Mouse (Mus musculus): ENCODE data around the gene Atf6b.

Gene Atf6b

DNA sequence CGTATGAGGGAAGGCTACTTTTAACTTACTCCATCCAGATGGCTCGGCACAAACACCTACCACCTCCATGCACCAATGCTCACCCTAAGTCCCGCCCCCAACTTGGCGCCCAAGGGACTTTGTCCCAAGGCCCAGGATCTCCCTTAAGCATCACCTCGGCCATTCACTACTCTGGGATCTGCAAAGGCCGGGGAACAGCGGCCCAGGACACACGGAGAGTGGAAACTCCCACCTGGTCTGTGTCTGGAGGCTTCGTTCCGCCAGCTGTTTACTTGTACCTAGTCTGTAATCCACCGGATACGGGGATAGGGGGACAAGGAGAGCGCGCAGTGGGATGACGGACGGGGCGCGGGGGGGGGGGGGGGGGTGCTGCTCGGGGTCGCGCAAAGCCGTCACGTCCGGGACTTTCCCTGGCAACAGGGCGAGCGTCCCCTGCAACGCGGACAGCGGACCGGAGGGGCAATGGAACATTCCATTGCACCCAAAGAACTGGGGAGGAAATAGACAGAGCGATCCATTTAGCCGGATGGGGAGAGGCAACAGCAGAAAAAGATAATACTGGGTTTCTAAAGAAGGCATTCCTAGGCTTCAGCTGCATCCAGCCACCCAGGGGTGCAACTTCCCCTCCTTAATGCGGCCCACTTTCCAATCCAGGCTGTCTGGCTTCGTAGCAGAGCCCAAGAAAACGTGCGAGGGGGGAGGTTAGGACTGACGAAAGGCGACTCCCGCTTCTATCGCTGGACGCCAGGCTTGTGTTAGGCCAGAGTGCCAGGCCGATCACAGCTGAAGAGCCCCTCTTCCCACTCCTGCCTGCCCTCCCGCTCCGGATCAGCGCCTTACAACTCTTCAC lies 19.6 kb upstream of the Atf6b start:
- DNase-seq = peak; percentile 92

DNA sequence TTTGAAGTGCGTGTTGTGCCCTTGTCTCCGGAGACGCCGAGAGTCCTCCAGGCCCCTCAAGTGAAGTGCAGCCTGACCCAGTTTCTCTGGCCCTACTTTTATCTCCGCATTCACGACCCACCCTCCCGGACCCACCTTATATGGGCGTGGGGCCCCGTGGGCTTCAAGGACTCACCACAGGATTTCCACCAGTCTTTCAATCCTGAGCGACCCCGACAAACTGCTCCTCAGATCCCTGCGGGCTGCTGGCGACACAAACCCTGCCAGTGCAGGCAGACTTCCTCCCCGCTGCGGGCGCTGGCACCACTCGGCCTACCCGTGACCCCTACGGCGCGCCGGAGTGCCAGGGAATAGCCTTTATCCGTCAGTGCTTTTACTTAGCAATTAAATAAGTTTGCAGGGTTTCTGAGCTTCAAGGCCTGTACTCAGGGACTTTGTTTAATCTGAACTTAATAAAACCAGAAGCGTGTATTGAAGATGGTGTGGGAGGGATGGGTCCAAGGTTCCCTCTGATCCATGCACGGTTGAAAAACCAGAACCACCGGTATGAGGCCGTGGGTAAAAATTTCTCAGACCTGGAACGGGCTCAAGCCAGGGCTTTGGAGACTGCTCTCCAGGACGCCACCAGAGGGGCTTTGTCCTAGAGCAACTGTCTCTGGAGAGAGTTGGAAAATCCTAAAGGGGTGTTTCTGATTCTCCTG lies 18.9 kb upstream of the Atf6b start, which contains the start of gene Ppt2:
Gene Ppt2 (minus strand): TSS at position 568 of the 701 bp plus-strand sequence.
- peak; percentile 86 for DNase-seq

DNA sequence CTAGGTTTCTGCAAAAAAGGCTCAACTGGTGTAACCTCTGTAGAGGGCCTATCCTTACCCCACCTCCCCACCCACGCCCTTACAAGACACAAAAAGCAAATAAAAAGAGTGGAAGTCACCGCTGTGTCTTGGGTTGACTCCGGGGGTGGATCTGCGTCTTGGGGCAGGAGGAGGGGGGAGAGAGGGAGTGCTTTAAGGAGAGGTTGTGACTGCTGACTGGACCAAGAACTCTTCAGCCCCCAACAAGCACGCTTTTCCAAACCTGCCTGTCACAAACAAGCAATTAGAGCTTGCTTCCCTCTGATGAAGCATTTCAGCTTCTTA lies 18.3 kb upstream of the Atf6b start:
- DNase-seq = peak; percentile 63

DNA sequence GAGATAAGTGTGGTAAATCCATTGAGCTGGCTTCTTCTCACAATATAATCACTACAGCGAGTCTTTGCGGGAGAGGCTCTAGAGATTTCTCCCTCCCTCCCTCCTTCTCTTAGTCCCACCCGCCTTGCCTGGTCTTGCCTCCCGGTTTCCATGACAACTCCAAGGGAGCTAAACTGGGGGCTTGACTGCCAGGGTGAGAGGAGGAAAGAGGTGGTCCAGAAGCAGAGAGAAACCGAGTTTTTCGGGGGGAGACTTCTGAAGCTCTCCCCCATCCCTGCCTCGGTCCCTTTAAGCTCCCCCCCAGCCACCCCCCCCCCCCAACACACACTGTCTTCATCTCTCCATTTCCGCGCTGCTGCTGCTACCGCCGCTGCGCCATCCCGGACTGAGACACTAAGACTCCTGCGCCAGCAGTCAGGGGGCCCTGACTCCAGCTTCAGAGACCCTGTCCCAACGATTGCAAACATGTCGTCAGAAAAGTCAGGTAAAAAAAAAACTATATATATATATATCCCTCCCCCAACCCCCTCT lies 17.7 kb upstream of the Atf6b start, which contains the start of gene Prrt1:
Gene Prrt1 (plus strand): TSS at position 313 of the 531 bp plus-strand sequence.
- peak; percentile 77 for DNase-seq

DNA sequence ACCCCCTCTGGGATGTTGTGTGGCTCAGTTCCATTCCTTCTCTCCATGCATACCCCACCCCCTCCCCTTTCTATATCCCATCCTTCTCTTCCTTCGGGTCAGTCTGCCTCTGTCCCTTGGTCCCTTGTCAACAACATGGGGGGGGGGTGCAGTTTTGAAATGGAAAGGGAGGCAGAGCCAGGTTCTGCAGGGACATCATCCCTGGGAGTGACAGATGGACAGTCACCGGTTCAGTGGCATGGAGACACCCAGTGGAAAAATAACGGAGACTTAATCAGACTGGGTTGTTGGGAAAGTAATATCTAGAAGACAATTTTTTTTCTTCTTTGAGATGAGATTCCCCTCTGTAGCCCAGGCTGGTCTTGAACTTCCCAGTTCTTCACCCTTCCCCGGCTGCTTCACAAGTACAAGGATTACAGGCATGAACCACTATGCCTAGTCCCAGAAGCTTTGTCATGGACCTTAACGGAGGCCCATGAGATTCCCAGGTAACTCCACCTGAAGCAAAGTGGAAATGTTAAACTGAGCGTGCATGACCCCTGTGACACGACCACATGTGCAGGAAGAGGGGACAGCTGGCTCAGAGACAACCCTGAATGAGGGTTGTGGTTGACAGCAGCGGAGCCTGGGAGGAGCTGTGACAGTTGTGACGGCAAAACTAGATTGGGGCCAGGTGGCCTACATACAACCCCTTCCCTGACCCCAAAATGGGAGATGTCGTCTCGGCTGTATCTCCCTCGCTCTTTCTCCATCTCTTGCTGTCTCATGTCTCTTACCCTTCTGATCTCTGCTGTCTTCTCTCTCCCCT lies 16.9 kb upstream of the Atf6b start:
- peak; percentile 72 for DNase-seq

DNA sequence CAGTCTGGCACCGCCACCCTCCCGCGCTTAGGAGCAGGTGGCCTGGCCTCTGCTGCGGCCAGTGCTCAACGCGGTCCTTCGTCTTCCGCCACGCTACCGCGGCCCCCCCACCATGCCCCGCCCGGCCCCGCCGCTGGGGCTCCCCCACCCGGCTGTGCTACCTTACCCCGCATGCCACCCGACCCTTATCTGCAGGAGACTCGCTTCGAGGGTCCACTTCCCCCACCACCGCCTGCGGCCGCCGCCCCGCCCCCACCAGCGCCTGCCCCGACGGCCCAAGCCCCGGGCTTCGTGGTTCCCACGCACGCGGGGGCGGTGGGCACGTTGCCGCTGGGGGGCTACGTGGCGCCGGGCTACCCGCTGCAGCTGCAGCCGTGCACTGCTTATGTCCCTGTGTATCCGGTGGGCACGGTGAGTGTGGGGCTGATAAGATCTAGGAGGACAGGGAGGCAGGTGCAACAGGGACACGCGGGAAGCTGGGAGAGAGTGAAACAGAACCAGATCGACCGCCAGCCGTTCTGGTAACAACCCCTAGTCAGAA lies 16.1 kb upstream of the Atf6b start:
- peak; percentile 74 for DNase-seq

DNA sequence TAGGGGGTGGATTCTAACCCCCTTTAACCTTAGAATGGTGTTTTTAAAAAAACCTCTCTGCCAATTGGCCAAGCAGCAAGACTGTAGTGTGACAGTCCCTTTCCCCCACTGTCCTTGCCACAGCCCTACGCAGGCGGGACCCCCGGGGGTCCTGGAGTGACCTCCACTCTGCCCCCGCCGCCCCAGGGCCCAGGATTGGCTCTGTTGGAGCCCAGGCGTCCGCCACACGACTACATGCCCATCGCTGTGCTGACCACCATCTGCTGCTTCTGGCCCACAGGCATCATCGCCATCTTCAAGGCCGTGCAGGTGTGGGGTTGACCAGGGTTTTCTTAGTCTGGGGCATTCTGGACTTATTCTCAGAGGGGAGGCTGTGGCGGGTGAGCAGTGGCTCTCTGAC lies 15.3 kb upstream of the Atf6b start:
- DNase-seq = peak; percentile 80

DNA sequence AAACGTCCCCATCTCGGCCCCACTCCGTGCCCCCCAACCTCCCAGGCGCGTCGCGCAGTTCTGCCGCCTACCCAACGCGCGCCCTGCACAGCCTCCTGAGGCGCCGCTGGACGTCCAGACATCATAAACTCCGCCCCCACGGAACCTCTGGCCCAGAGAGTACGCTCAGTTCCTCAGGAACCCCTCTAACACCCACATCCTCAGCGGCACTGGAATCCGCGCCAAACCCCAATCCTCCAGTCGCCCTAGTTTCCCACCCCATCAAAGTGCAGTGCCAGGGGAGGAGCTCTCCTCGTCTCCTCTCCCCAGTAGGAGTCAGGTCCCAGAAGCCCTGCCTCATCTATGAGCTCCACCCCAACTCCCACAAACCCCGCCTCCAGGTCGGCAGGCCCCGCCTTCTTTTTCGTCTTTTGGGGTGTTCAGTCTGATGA lies 14.7 kb upstream of the Atf6b start:
- peak; percentile 92 for DNase-seq

DNA sequence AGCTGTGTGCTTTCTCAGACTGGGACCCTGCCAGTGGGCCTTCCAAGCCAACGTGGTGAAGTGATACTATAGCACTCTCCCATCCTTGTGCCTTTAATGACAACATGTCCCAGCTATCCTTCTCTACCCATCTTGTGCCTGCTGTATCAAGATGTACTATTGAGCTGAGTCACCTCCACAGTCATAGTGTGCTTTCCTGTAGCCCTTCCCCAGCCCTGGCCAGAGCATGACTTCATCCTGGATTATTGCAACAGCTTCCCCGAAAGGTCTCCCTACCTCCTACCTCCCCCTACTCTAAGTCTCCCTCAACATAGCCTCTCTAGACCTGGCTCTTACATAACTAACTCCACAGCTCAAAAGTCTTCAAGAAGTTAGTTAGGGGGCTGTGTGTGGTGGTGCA lies 11.3 kb upstream of the Atf6b start:
- peak; percentile 27 for DNase-seq

DNA sequence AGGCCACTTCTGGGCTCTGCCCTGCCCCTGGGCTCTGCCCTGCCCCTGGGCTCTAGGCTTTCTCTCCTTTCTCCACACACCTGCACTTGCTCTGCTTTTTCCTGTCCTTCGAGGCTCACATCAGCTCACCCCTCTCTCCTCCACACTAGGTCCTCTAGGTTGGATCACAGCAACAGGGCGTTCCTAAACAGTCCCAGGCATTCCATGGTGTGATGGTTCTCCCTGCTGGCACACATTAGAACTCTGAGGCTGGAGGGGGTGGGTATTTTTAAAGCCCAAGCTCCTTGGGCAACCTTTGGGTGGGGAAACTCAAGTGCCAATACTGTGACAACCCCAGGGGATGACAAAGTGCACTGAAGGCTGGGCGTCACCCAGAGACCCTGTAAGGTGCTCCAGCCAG lies 9.5 kb upstream of the Atf6b start:
- DNase-seq = peak; percentile 43

DNA sequence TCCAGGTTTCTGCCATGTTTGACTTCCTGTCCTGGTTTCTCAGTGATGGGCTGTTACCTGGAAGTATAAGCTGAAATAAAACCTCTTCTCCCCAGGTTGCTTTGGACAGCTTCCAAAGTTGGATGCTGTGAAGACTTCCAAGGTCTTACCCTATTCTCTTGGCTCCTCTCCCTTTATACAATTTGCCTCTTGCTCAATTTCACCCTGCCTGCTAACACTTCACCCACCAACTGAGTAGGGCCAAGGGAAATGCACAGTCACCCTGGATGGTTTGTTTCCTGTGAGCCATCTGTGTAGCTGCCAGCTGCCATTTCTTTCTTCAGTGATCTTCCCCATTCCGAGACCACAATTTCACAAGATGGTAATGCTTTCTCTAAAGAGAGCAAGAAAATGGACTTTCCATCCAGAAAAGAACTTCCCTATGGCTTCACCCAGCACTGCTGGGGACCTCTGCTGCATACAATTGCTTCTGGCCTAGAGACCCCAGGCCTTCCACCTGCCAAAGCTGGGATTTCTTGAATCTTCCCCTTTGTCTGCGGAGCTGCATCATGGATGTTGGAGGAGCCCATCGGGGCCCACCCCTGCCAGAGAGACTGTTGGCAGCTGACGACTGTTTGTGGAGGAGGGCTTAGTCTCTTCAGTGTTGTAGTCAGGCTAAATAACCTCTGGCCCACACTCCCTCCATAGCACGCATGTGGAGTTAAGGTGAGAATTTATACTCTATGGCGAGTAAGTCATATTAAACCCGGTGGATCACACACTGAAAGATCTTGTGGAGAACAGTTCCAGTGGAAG lies 7.3 kb upstream of the Atf6b start:
- peak; percentile 60 for DNase-seq

DNA sequence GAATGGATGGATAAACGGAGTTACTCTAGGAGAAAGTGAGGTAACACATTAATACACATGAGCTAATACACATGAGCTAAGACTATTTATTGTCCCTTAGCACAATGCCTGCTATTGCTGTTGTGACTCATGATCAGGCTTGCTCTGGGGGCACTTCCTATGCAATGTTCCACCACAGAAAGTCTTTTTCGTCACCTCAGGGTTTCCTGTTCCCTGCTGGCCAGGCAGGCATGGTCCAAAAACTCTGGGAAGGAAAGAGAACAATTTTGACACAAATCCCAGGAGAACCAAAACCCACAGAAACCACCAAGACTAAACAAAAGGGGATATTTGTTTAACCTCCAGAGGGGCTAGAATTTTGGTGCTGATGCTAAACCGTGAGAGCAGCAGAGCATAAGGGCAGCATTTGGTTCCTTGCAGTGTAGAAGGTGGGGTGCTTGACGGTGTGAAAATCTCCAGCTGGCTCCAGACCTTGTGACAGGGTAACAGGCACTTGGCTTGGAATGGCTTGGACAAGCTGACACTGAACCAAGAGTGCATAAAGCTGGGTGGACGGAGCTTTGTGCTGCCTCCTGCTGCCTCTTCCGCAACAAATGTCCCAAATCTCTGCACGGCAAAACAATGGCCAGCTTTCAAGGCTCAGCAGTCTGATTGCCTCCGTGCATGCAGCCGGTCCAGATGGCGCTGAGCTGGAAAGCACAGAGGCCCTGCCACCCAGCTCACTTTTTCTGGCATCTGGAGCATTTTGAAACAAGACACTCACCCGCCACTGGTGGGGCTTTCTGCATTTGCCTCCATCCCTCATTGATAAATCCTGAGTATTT lies 6.0 kb upstream of the Atf6b start:
- DNase-seq = peak; percentile 94

DNA sequence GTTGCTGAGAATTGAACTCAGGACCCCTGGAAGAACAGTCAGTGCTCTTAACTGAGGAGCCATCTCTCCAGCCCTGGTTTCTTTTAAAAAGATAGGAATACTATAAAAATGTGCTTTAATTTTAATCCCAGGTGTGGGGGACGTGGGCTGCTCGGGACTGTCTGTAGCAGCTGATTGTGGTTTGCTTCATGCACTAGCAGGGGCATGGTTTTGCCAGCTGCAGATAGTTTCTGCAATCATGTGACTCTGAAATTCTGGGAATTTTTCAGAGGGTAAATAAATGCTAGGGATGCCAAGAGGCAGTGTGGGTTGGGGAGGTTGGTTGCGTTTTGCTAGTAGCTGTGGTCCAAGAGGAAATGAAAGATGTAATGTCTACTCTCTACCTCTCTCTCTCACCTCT lies 5.0 kb upstream of the Atf6b start:
- DNase-seq = peak; percentile 31

DNA sequence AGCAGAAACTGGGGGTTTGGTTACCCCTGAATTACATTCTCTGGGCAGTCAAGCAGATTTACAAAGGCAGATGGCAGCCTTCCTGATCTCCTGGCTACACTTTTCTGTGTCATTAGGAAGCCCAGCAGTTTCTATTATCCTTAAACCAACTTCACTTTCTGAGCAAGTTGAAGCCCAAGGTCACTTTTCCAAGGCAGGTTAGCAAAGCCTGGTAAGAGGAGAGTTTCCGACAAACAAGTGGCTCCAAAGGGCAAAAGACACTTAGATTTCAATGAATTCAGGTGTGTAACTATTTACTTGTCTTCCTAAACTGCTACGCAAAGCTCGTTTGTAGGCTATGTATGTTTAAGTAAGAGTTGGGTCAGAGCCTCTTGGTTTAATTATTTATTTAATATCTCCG lies 3.6 kb upstream of the Atf6b start:
- peak; percentile 38 for DNase-seq

DNA sequence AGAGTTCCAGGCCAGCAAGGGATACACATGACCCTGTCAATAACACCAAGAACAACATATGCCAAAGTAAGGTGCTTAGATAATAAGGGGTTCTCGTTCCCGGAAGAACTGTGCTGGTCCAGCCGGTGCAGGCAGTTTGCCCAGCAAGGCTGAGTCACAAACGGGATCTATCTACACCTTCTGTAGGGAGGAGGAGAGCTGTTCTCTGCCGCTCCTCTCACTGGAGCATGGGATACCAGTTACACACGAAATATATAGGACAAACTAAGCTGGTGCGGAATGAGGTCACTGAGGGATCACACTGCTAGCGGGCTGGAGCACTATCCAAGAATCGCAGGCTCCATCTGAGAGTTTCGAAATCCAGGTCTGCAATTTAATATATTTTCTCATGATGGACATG lies 3.0 kb upstream of the Atf6b start:
- DNase-seq = peak; percentile 83

DNA sequence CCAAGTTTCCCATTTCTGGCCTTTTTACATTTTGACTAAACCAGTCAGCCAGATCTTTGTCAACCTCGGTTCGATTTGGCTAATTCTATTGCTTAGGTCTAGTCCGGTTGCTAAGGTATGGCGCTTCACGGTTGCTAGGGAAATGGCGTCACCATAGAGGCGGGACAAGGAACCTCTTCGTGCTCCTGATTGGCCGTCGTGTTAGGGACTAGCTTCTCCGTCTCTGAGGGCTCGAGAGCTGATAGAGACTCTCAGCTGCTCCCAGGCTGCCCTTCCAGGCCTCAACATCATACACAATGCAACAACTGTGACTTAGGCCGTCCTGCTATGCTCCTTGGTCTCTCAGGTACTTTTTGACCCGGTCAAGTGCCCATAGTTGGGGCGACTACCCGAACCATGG lies 2.3 kb upstream of the Atf6b start, which contains the start of gene Fkbpl:
Gene Fkbpl (plus strand): TSS at position 157 of the 400 bp plus-strand sequence.
- peak; percentile 96 for DNase-seq

DNA sequence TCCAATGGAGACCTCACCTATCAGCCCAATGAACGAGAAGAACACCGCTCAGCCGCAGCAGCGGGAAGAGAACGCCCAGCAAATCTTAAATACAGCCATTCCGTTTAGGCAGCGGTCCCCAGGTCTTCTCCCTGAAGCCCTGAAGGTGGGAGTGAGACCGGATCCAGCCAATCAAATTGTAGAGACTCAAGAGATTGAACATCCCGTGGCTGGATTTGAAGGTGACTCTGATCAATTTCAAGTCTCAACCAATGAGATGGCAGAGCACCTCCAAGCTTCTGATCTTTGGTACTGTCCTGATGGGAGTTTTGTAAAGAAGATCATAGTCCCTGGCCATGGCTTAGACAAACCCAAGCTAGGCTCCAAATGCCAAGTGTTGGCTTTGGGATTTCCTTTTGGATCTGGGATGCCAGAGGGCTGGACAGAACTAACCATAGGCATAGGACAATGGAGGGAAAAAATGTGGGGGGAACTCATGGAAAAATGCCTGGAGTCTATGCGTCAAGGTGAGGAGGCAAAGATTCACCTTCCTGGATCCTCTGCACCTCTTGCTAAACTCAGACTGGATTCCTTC lies 1.6 kb upstream of the Atf6b start:
- DNase-seq = peak; percentile 48

DNA sequence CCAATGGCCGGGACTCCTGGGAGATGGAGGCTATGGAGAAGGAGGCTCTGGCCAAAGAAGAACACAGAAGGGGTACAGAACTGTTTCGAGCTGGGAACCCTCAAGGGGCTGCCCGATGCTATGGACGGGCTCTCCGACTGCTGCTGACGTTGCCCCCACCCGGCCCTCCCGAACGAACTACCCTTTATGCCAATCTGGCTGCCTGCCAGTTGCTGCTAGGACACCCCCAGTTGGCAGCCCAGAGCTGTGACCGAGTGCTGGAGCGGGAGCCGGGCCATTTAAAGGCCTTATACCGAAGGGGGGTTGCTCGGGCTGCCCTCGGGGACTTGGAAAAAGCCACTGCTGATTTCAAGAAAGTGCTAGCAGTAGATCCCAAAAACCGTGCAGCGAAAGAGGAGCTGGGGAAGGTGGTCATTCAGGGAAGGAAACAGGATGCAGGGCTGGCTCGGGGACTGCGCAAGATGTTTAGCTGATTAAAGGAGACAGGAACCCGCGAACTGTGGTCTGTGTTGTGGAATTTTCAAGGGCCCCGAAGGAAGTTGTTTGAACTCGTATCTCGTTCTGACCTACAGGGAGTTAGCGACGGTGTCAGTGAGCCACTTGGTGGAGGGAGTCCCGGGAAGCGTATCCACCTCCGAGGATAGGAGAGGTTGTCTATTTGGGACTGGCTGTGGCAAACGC lies 975 bp upstream of the Atf6b start:
- peak; percentile 75 for DNase-seq

DNA sequence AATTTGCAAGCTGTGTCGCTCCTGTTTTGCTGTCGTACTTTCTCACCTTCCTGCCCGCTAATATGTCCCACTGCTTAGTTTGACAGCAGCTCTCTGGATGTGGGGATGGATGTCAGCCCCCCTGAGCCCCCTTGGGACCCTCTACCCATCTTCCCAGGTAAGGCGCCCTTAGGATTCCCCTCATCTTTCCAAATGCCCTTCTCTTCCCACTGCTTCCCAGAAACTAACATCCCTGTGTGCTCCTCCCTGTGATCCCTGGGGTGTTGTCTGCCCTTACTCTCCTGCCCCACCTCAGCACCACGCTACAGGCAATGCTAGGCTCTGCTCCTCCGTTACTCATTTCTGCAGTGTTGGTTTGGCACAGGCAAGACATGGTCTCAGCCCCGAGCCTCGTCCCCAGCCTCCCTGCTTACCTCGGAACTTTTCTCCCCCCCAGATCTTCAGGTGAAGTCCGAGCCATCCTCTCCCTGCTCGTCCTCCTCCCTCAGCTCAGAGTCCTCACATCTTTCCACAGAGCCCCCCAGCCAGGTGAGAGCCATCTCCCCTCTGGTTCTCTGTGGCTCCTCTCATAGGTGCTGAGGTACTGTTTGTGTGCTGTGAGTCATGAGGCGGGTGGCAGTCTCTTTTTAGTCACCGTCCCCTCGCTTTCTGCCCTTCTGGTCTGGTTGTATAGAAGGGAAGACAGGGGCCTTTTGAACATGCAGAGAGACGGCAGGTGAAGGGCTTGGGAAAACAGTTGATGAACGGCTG lies 1.4 kb downstream of the Atf6b start:
- DNase-seq = peak; percentile 54
